Mouse (Mus musculus) liver, adult 2 months (tissue): ENCODE measurements around the gene Rassf8. TPM values are rescaled to one million over a fixed set of nuclear protein-coding genes. Genes with fewer than 3 reads are reported as not detected.

ENCODE experiments used
- DNase-seq: peaks from one replicate; pipeline ENCODE4 v3.0.0-alpha.2; 2011; ENCODE audit warnings: low read depth, low spot score; ENCODE audit errors: extremely low read depth
- H3K27ac ChIP-seq: fragments of 200-500 bp; replicated peaks from 2 replicates; pipeline ENCODE4 v1.5.1; 2012; ENCODE audit warnings: low read depth, mild to moderate bottlenecking, control low read depth, inconsistent platforms, low read length; ENCODE audit not compliant: insufficient read depth
- H3K27me3 ChIP-seq: fragments of 200-500 bp; 2 replicates; pipeline ENCODE4 v1.6.1; 2012; ENCODE audit warnings: mild to moderate bottlenecking, moderate library complexity, low read length, inconsistent platforms; ENCODE audit not compliant: control insufficient read depth, insufficient read depth
- H3K36me3 ChIP-seq: fragments of 200-500 bp; 2 replicates; pipeline ENCODE4 v1.6.1; 2012; ENCODE audit warnings: low read length, inconsistent platforms; ENCODE audit not compliant: control insufficient read depth, insufficient read depth
- H3K4me1 ChIP-seq: fragments of 200-500 bp; 2 replicates; pipeline ENCODE4 v1.6.1; 2011; ENCODE audit warnings: low read length; ENCODE audit not compliant: control insufficient read depth, insufficient read depth
- H3K4me3 ChIP-seq: fragments of 200-500 bp; 2 replicates; pipeline ENCODE4 v1.5.1; 2011; ENCODE audit warnings: low read depth, mild to moderate bottlenecking, control low read depth, low read length, moderate library complexity; ENCODE audit not compliant: insufficient read depth
- H3K79me2 ChIP-seq: fragments of 200-500 bp; 2 replicates; pipeline ENCODE4 v1.6.1; 2012; ENCODE audit warnings: inconsistent platforms, mild to moderate bottlenecking, low read length, moderate library complexity; ENCODE audit not compliant: control insufficient read depth, insufficient read depth
- H3K9ac ChIP-seq: fragments of 200-500 bp; 2 replicates; pipeline ENCODE4 v1.6.1; 2012; ENCODE audit warnings: low read depth, mild to moderate bottlenecking, control low read depth, inconsistent platforms, low read length
- CTCF ChIP-seq: fragments of 200-500 bp; IDR thresholded peaks from 2 replicates; pipeline ENCODE4 v1.5.1; 2011; ENCODE audit warnings: low read depth, low read length, control low read depth
- POLR2A ChIP-seq: fragments of 200-500 bp; IDR thresholded peaks from 2 replicates; pipeline ENCODE4 v1.6.1; 2011; ENCODE audit warnings: low read length, control low read depth; ENCODE audit not compliant: insufficient read depth; ENCODE audit errors: extremely low read depth
- WGBS: fragments of 180-500 bp; shearing (Covaris S2); methylation state at CpG from one replicate; pipeline ENCODE4 v1.1.7; 2018; 5-methylcytosine and 5-hydroxymethylcytosine counted together
- polyA plus RNA-seq: library from polyadenylated mRNA; depleted of rRNA; stranded (reverse); fragments of >200 nt; gene quantifications from 2 replicates; pipeline ENCODE4 v1.2.3, GENCODE M21; 2012
- total RNA-seq: library from RNA; depleted of rRNA; stranded (reverse); fragments of >200 nt; gene quantifications from 2 replicates; pipeline ENCODE4 v1.2.3, GENCODE M21; 2014

Rassf8 gene
- total and polyA plus RNA-seq, 2 experiments, result 19.5 to 30.0 TPM

- H3K4me1 ChIP-seq, result peaks cover 6% of the 10 kb centered on the region; the same call in 1 of the 2 replicates
- no peaks in the 10 kb centered on the region for H3K27me3 ChIP-seq
- TF ChIP-seq CTCF (no peak), POLR2A (no peak)
- no peak overlapping the region for H3K9ac ChIP-seq
- no peak for DNase-seq
- 83% methylated on average over 8 of the region's 8 CpGs for WGBS
- no peaks in the 10 kb centered on the region for H3K79me2 ChIP-seq
- H3K27ac ChIP-seq, result no peak overlapping the region
- no peak overlapping the region for H3K4me3 ChIP-seq
- no peaks in the 10 kb centered on the region for H3K36me3 ChIP-seq
Measured at GRCm38 (mm10) chr6:145832927-145833326, 86.4 kb downstream of the Rassf8 start.

GRCm38 (mm10) chr6:145835359-145835758 is 88.8 kb downstream of the Rassf8 start:
- H3K9ac ChIP-seq, result no peak overlapping the region
- H3K27ac ChIP-seq, result no peak overlapping the region
- H3K36me3 ChIP-seq, result no peaks in the 10 kb centered on the region
- 57% methylated on average over 6 of the region's 6 CpGs for WGBS
- TF ChIP-seq POLR2A (no peak), CTCF (no peak)
- H3K27me3 ChIP-seq, result no peaks in the 10 kb centered on the region
- H3K4me1 ChIP-seq, result no peaks in the 10 kb centered on the region
- no peaks in the 10 kb centered on the region for H3K79me2 ChIP-seq
- DNase-seq, result no peak
- no peak overlapping the region for H3K4me3 ChIP-seq

- TF ChIP-seq CTCF, result no peak
- TF ChIP-seq POLR2A, result no peak
- WGBS, result 60% methylated on average over 5 of the region's 5 CpGs
- H3K79me2 ChIP-seq, result no peaks in the 10 kb centered on the region
- no peak overlapping the region for H3K27ac ChIP-seq
- no peaks in the 10 kb centered on the region for H3K36me3 ChIP-seq
- no peaks in the 10 kb centered on the region for H3K27me3 ChIP-seq
- no peak overlapping the region for H3K4me3 ChIP-seq
- DNase-seq, result no peak
- H3K9ac ChIP-seq, result no peak overlapping the region
- H3K4me1 ChIP-seq, result no peaks in the 10 kb centered on the region
Measured at GRCm38 (mm10) chr6:145845611-145846010, 99.1 kb downstream of the Rassf8 start.

- DNase-seq, result no peak
- Histone ChIP-seq H3K4me1 (no peaks in the 10 kb centered on the region), H3K36me3 (no peaks in the 10 kb centered on the region), H3K27me3 (no peaks in the 10 kb centered on the region), H3K9ac (no peak overlapping the region), H3K4me3 (no peak overlapping the region), H3K27ac (no peak overlapping the region), H3K79me2 (no peaks in the 10 kb centered on the region)
- 86% methylated on average over 1 of the region's 1 CpGs for WGBS
- TF ChIP-seq POLR2A, result no peak
- TF ChIP-seq CTCF, result no peak
Measured at GRCm38 (mm10) chr6:145846076-145846475, 99.5 kb downstream of the Rassf8 start.

- Histone ChIP-seq H3K36me3 (no peaks in the 10 kb centered on the region), H3K9ac (no peak overlapping the region), H3K4me3 (no peak overlapping the region), H3K79me2 (no peaks in the 10 kb centered on the region), H3K4me1 (no peaks in the 10 kb centered on the region), H3K27me3 (no peaks in the 10 kb centered on the region), H3K27ac (no peak overlapping the region)
- no peak for TF ChIP-seq POLR2A
- TF ChIP-seq CTCF, result no peak
- no peak for DNase-seq
- WGBS, result 84% methylated on average over 6 of the region's 6 CpGs
Measured at GRCm38 (mm10) chr6:145846948-145847347, 100.4 kb downstream of the Rassf8 start.

GRCm38 (mm10) chr6:145847661-145848060 is 101.1 kb downstream of the Rassf8 start:
- no peak overlapping the region for H3K4me3 ChIP-seq
- no peak overlapping the region for H3K27ac ChIP-seq
- H3K4me1 ChIP-seq, result no peaks in the 10 kb centered on the region
- H3K9ac ChIP-seq, result no peak overlapping the region
- TF ChIP-seq POLR2A, result no peak
- no peak for TF ChIP-seq CTCF
- no peaks in the 10 kb centered on the region for H3K79me2 ChIP-seq
- H3K36me3 ChIP-seq, result no peaks in the 10 kb centered on the region
- WGBS, result 91% methylated on average over 8 of the region's 8 CpGs
- H3K27me3 ChIP-seq, result no peaks in the 10 kb centered on the region
- no peak for DNase-seq
